Mouse (Mus musculus) heart, embryonic 11.5 days (tissue): ENCODE measurements around the gene Arid4b. TPM values are rescaled to one million over a fixed set of nuclear protein-coding genes. Genes with fewer than 3 reads are reported as not detected.

Source experiments
- ATAC-seq: fragments of 200-750 bp; cut with Nextera tagmentation; replicated peaks from 2 replicates; pipeline ENCODE4 v1.8.0; 2017; ENCODE audit warnings: moderate library complexity; ENCODE audit not compliant: insufficient number of reproducible peaks, low FRiP score, low TSS enrichment
- H3K27ac ChIP-seq: fragments of 300-500 bp; sonication (generic); 2 replicates; pipeline ENCODE4 v1.5.1; 2014; ENCODE audit warnings: mild to moderate bottlenecking, low read depth, low read length
- H3K27me3 ChIP-seq: fragments of 300-500 bp; sonication (generic); 2 replicates; pipeline ENCODE4 v1.6.1; 2014; ENCODE audit warnings: mild to moderate bottlenecking, low read length, mixed read lengths; ENCODE audit not compliant: control insufficient read depth, insufficient read depth
- H3K36me3 ChIP-seq: fragments of 300-500 bp; sonication (generic); 2 replicates; pipeline ENCODE4 v1.6.1; 2014; ENCODE audit warnings: mild to moderate bottlenecking, low read length, moderate library complexity, mixed read lengths; ENCODE audit not compliant: control insufficient read depth, insufficient read depth
- H3K4me1 ChIP-seq: fragments of 300-500 bp; sonication (generic); 2 replicates; pipeline ENCODE4 v1.6.1; 2014; ENCODE audit warnings: low read length; ENCODE audit not compliant: control insufficient read depth, insufficient read depth
- H3K4me2 ChIP-seq: fragments of 300-500 bp; sonication (generic); 2 replicates; pipeline ENCODE4 v1.6.1; 2014; ENCODE audit warnings: mild to moderate bottlenecking, moderate library complexity
- H3K4me3 ChIP-seq: fragments of 300-500 bp; sonication (generic); 2 replicates; pipeline ENCODE4 v1.5.1; 2014; ENCODE audit warnings: low read depth, low read length
- H3K9ac ChIP-seq: fragments of 300-500 bp; sonication (generic); 2 replicates; pipeline ENCODE4 v1.6.1; 2014; ENCODE audit warnings: mild to moderate bottlenecking, low read depth, low read length, moderate library complexity
- H3K9me3 ChIP-seq: fragments of 300-500 bp; sonication (generic); replicated peaks from 2 replicates; pipeline ENCODE4 v1.6.1; 2016; ENCODE audit warnings: low read length; ENCODE audit not compliant: control insufficient read depth
- WGBS: fragments of 180-500 bp; shearing (Covaris S2); extraction: QIAGEN DNeasy Blood & Tissue Kit; methylation state at CpG from one replicate; pipeline ENCODE4 v1.1.7; 2014; ENCODE audit not compliant: insufficient replicate concordance; 5-methylcytosine and 5-hydroxymethylcytosine counted together
- polyA plus RNA-seq: library from polyadenylated mRNA; unstranded; fragments of >200 nt; fragmentation: Nextera tagmentation; extraction: Ambion mirVana; gene quantifications from 2 replicates; pipeline ENCODE4 v1.2.1, GENCODE M21; 2014

Arid4b gene
- polyA plus RNA-seq, 1 experiment from 2014 or later = 53.2 TPM

DNA sequence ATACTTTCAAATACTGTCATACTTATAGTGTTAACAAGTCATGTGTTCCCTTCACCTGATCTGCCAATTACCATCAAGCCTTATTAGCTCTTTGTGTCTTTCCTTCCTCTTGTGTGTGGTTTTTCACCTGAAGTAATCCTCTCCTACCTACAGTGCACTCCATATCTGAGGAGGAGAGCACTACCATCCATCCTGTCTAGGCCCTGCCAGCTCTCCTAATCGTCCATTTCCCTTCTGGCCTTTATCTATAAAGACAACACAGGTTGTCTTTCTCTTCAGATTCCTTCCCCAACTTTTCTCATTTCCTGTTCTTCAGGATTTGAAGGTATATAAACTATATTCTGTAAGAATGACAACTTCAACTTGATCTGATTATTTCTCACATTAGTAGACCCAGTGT lies 48.1 kb downstream of the Arid4b start:
- H3K4me2 ChIP-seq = no peak overlapping the region
- no peaks in the 10 kb centered on the region for H3K36me3 ChIP-seq
- H3K4me1 ChIP-seq = no peaks in the 10 kb centered on the region; the same call in 1 of the 2 replicates
- H3K27me3 ChIP-seq = no peaks in the 10 kb centered on the region
- no peak for ATAC-seq
- H3K27ac ChIP-seq = no peak overlapping the region
- H3K9ac ChIP-seq = no peak overlapping the region
- H3K9me3 ChIP-seq = no peaks in the 10 kb centered on the region
- 57% methylated on average over 1 of the region's 1 CpGs for WGBS
- H3K4me3 ChIP-seq = no peak overlapping the region

DNA sequence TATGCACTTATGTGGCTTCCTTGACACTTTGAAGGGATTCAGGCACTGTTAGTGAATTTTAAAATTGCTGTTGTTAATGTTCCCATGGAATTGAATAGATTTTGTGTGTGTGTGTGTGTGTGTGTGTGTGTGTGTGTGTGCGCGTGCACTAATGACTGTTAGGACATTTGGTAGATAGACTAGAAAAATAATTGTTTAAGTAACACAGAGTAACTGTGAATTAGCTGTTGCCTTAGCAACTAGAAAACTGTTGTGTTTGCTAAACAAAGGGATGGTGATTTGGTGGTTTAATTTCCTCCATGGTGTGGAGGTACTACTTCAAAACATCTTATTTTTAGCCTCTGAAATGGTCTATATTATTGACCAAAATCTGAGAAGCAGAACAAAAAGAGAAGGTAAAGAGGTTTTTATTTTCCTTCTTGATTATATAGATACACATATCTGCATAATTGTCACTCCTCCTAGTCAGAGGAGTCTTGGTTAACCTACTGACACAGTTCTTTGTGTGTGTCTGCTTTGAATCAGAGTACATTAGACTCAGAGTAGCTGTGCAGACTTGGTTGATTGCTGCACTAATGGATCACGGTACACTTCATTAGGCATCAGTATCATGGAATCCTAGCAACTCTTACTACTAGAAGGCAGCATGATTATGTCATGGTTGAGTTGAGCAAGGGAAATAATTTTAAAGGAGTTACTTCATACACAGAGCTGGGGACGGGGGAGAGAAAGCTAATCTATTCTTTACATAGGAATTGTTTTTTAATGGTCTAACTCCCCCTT lies 50.9 kb downstream of the Arid4b start:
- Histone ChIP-seq H3K4me3 (no peak overlapping the region), H3K9me3 (no peaks in the 10 kb centered on the region), H3K4me2 (no peak overlapping the region), H3K9ac (no peak overlapping the region), H3K27ac (no peak overlapping the region), H3K27me3 (no peaks in the 10 kb centered on the region), H3K36me3 (no peaks in the 10 kb centered on the region), H3K4me1 (no peaks in the 10 kb centered on the region; the same call in 1 of the 2 replicates)
- no peak for ATAC-seq
- WGBS = 86% methylated on average over 4 of the region's 4 CpGs

DNA sequence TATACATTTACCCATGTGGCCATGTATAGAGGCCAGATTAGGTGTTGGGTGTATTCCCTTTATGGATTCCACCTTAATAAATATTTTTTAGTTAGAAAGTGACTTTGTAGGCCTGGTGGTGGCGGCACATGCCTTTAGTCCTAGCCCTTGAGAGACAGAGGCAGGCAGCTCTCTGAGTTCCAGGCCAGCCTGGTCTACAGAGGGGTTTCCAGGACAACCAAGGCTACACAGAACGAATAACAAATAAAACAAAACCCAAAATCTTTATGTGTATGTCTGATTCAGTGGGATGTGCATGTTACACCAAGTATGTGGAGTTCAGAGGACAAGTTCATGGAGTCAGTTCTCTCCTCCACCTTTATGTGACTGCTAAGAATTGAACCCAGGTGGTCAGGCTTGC lies 52.8 kb downstream of the Arid4b start:
- H3K9me3 ChIP-seq = no peaks in the 10 kb centered on the region
- WGBS = 99% methylated on average over 2 of the region's 2 CpGs
- H3K4me2 ChIP-seq = no peak overlapping the region
- H3K4me3 ChIP-seq = no peak overlapping the region
- no peak overlapping the region for H3K9ac ChIP-seq
- no peak overlapping the region for H3K27ac ChIP-seq
- no peaks in the 10 kb centered on the region for H3K36me3 ChIP-seq
- no peaks in the 10 kb centered on the region for H3K27me3 ChIP-seq
- ATAC-seq = no peak
- no peaks in the 10 kb centered on the region; the same call in 1 of the 2 replicates for H3K4me1 ChIP-seq

DNA sequence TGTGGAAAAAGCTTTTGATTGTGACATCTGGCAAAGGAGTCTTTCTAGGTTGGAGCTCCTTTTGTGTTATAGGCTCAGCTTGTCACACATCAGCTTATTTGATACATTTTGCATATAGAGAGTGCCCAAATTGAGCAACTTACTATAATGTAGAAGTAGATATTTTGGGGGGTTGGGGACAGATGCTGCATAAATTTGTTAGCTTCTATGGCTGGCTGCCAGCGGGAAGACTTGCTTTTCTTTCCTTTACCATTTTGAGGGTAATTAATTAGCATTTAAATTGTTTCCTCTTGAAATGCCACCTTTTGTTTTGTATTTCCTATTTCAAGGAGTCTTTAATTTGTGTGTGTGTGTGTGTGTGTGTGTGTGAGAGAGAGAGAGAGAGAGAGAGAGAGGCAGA lies 68.6 kb downstream of the Arid4b start:
- no peak for ATAC-seq
- Histone ChIP-seq H3K4me1 (no peaks in the 10 kb centered on the region), H3K36me3 (peaks cover 5% of the 10 kb centered on the region; the same call in 1 of the 2 replicates), H3K27ac (no peak overlapping the region), H3K9ac (no peak overlapping the region), H3K4me3 (no peak overlapping the region), H3K27me3 (no peaks in the 10 kb centered on the region), H3K4me2 (no peak overlapping the region), H3K9me3 (no peaks in the 10 kb centered on the region)
- WGBS = 95% methylated on average over 1 of the region's 1 CpGs

- H3K4me2 ChIP-seq = no peak overlapping the region
- 0 out of 2 replicates have a peak, but pooled peaks have one; percentile 52 for ATAC-seq
- no peak overlapping the region for H3K27ac ChIP-seq
- no peaks in the 10 kb centered on the region for H3K9me3 ChIP-seq
- H3K27me3 ChIP-seq = no peaks in the 10 kb centered on the region
- WGBS = 68% methylated on average over 2 of the region's 2 CpGs
- H3K36me3 ChIP-seq = peaks cover 3% of the 10 kb centered on the region
- no peak overlapping the region for H3K9ac ChIP-seq
- H3K4me1 ChIP-seq = no peaks in the 10 kb centered on the region
- no peak overlapping the region for H3K4me3 ChIP-seq
Measured at GRCm38 (mm10) chr13:14142294-14142966, 79.4 kb downstream of the Arid4b start.

- Histone ChIP-seq H3K4me3 (no peak overlapping the region), H3K4me1 (no peaks in the 10 kb centered on the region), H3K4me2 (no peak overlapping the region), H3K27ac (no peak overlapping the region), H3K27me3 (no peaks in the 10 kb centered on the region), H3K9me3 (no peaks in the 10 kb centered on the region), H3K9ac (no peak overlapping the region), H3K36me3 (no peaks in the 10 kb centered on the region)
- no peak for ATAC-seq
- 95% methylated on average over 1 of the region's 1 CpGs for WGBS
Measured at GRCm38 (mm10) chr13:14177989-14178388, 115.0 kb downstream of the Arid4b start.

GRCm38 (mm10) chr13:14179669-14180068 lies 116.6 kb downstream of the Arid4b start:
- no peak overlapping the region for H3K4me3 ChIP-seq
- H3K9me3 ChIP-seq = no peaks in the 10 kb centered on the region
- 86% methylated on average over 3 of the region's 3 CpGs for WGBS
- no peak overlapping the region for H3K27ac ChIP-seq
- ATAC-seq = no peak
- no peaks in the 10 kb centered on the region for H3K27me3 ChIP-seq
- H3K9ac ChIP-seq = no peak overlapping the region
- no peaks in the 10 kb centered on the region for H3K36me3 ChIP-seq
- H3K4me1 ChIP-seq = no peaks in the 10 kb centered on the region
- no peak overlapping the region for H3K4me2 ChIP-seq

DNA sequence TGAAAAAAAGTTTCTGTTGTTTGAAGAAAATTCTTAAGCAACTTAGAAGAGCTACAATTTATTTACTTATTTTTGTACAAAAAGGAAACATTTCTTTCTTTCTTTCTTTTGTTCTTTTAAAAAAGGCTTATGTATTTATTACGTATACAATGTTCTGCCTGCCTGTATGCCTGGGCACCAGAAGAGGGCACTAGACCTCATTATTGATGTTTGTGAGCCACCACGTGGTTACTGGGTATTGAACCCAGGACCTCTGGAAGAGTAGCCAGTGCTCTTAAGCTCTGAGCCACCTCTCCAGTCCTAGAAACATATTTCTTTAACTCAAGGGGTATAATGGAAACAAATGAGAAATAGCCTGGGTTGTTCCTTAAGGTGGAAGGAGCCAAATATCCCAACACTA lies 182.9 kb downstream of the Arid4b start:
- ATAC-seq = no peak
- 43% methylated on average over 2 of the region's 2 CpGs for WGBS
- H3K36me3 ChIP-seq = no peaks in the 10 kb centered on the region

More for the DNA sequence above, 182.9 kb downstream of the Arid4b start:
- Histone ChIP-seq H3K9me3 (no peaks in the 10 kb centered on the region), H3K4me2 (no peak overlapping the region), H3K9ac (no peak overlapping the region), H3K4me3 (no peak overlapping the region), H3K27me3 (no peaks in the 10 kb centered on the region), H3K27ac (no peak overlapping the region), H3K4me1 (no peaks in the 10 kb centered on the region)
